Mouse (Mus musculus) midbrain, embryonic 13.5 days (tissue): ENCODE measurements at regions not wholly inside any gene's neighbourhood (a gene's known extent, or its start where the extent isn't known, plus 50 kb on each side); places are given as distances from the start of the nearest gene placed in this dataset.
"Not testable (repeated sequence)": the region's sequence is repeated elsewhere in the genome, so short reads cannot be mapped to it uniquely, and the experiment has no call there.

Source experiments
- ATAC-seq: fragments of 200-750 bp; cut with Nextera tagmentation; 2 replicates; pipeline ENCODE4 v1.8.0; 2017; ENCODE audit warnings: mild to moderate bottlenecking, moderate TSS enrichment, moderate library complexity
- H3K27ac ChIP-seq: fragments of 300-500 bp; sonication (generic); 2 replicates; pipeline ENCODE4 v1.5.1; 2015; ENCODE audit warnings: inconsistent platforms, mild to moderate bottlenecking, moderate library complexity
- H3K27me3 ChIP-seq: fragments of 300-500 bp; sonication (generic); 2 replicates; pipeline ENCODE4 v1.6.1; 2015; ENCODE audit warnings: mild to moderate bottlenecking, inconsistent platforms
- H3K36me3 ChIP-seq: fragments of 300-500 bp; sonication (generic); 2 replicates; pipeline ENCODE4 v1.6.1; 2015; ENCODE audit warnings: mild to moderate bottlenecking, inconsistent platforms
- H3K4me1 ChIP-seq: fragments of 300-500 bp; sonication (generic); replicated peaks from 2 replicates; pipeline ENCODE4 v1.6.1; 2015; ENCODE audit warnings: inconsistent platforms
- H3K4me2 ChIP-seq: fragments of 300-500 bp; sonication (generic); replicated peaks from 2 replicates; pipeline ENCODE4 v1.6.1; 2015; ENCODE audit warnings: moderate library complexity, mild to moderate bottlenecking, inconsistent platforms
- H3K4me3 ChIP-seq: fragments of 300-500 bp; sonication (generic); replicated peaks from 2 replicates; pipeline ENCODE4 v1.5.1; 2015; ENCODE audit warnings: mild to moderate bottlenecking, inconsistent platforms
- H3K9ac ChIP-seq: fragments of 300-500 bp; sonication (generic); replicated peaks from 2 replicates; pipeline ENCODE4 v1.6.1; 2015; ENCODE audit warnings: mild to moderate bottlenecking, inconsistent platforms
- H3K9me3 ChIP-seq: fragments of 300-500 bp; sonication (generic); 2 replicates; pipeline ENCODE4 v1.6.1; 2016; ENCODE audit warnings: mild to moderate bottlenecking, inconsistent platforms
- WGBS: fragments of 180-500 bp; shearing (Covaris S2); methylation state at CpG from one replicate; pipeline ENCODE4 v1.1.7; 2015; 5-methylcytosine and 5-hydroxymethylcytosine counted together

DNA sequence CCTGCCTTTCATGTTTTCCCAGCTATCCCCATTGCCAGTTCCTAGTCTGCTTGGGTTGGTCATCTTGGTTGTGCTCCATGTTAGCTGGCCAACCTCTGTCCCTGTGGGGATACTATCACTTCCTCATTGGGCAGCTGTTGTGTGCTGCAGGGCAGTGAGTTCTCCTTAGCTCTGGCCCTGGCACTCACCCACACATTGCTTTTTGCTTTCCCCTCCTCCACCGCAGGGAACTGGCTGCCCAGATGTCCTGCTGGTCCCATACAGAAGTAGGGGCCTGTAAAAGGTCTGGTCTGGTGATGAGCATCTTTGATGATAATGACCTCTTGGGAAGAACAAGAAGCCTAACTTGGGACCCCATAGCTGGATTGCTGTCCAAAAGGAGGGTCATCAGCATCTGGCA is 308.2 kb upstream of the Gm21863 start:
- not testable (repeated sequence) for H3K4me3 ChIP-seq, H3K27me3 ChIP-seq, H3K27ac ChIP-seq, H3K4me2 ChIP-seq, ATAC-seq, H3K9ac ChIP-seq, H3K36me3 ChIP-seq, H3K4me1 ChIP-seq
- peaks cover 25% of the 10 kb centered on the region for H3K9me3 ChIP-seq
- 81% methylated on average over 1 of the region's 1 CpGs for WGBS

DNA sequence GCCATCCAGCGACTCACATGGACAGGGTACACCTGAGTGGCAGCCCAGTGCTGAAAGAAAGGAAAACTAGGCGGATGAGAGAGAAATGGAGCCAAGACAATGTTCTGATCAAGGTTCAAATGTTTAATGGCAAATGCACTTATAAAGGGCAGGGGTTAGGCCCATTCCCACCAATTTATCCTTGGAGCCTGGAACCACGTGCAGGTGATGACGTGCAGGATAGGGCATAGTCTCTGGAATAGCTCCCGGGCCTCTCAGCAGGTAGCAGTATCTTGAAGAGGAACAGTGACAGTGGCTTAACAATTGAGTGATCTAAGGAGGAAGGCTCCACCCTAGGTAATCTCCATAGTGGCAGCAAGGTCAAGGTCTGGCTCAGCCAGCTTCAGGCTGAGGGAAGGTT is 285.8 kb upstream of the Gm21863 start:
- not testable (repeated sequence) for H3K4me3 ChIP-seq, H3K27ac ChIP-seq, H3K4me2 ChIP-seq, H3K27me3 ChIP-seq, H3K36me3 ChIP-seq, ATAC-seq, H3K9ac ChIP-seq, H3K4me1 ChIP-seq
- 83% methylated on average over 5 of the region's 5 CpGs for WGBS
- peaks cover 46% of the 10 kb centered on the region for H3K9me3 ChIP-seq

GRCm38 (mm10) chr12:19670636-19671035 is 283.7 kb upstream of the Gm21863 start:
- ATAC-seq, H3K9ac ChIP-seq, H3K27ac ChIP-seq, H3K36me3 ChIP-seq, H3K4me3 ChIP-seq, H3K4me1 ChIP-seq, H3K27me3 ChIP-seq, H3K4me2 ChIP-seq: not testable (repeated sequence)
- peaks cover 50% of the 10 kb centered on the region for H3K9me3 ChIP-seq
- 91% methylated on average over 3 of the region's 3 CpGs for WGBS
